Mouse (Mus musculus) lung, embryonic 15.5 days (tissue): ENCODE measurements around the gene Gm33543. TPM values are rescaled to one million over a fixed set of nuclear protein-coding genes. Genes with fewer than 3 reads are reported as not detected.
A peak's percentile ranks its signal among the peaks of the same experiment; 100 is the strongest.

Source experiments
- ATAC-seq: fragments of 200-750 bp; cut with Nextera tagmentation; 2 replicates; pipeline ENCODE4 v1.8.0; 2017; ENCODE audit warnings: moderate number of reproducible peaks, borderline replicate concordance; ENCODE audit not compliant: low FRiP score, low TSS enrichment; ENCODE audit errors: extremely low read depth
- H3K27ac ChIP-seq: fragments of 300-500 bp; sonication (generic); 2 replicates; pipeline ENCODE4 v1.5.1; 2015; ENCODE audit warnings: moderate library complexity, mild to moderate bottlenecking, inconsistent platforms
- H3K27me3 ChIP-seq: fragments of 300-500 bp; sonication (generic); 2 replicates; pipeline ENCODE4 v1.6.1; 2015; ENCODE audit warnings: inconsistent platforms
- H3K36me3 ChIP-seq: fragments of 300-500 bp; sonication (generic); 2 replicates; pipeline ENCODE4 v1.6.1; 2015; ENCODE audit warnings: inconsistent platforms
- H3K4me1 ChIP-seq: fragments of 300-500 bp; sonication (generic); 2 replicates; pipeline ENCODE4 v1.6.1; 2015; ENCODE audit warnings: inconsistent platforms
- H3K4me2 ChIP-seq: fragments of 300-500 bp; sonication (generic); 2 replicates; pipeline ENCODE4 v1.6.1; 2015; ENCODE audit warnings: inconsistent platforms, mild to moderate bottlenecking, moderate library complexity
- H3K4me3 ChIP-seq: fragments of 300-500 bp; sonication (generic); 2 replicates; pipeline ENCODE4 v1.5.1; 2015; ENCODE audit warnings: mild to moderate bottlenecking, inconsistent platforms
- H3K9ac ChIP-seq: fragments of 300-500 bp; sonication (generic); 2 replicates; pipeline ENCODE4 v1.6.1; 2015; ENCODE audit warnings: inconsistent platforms
- H3K9me3 ChIP-seq: fragments of 300-500 bp; sonication (generic); 2 replicates; pipeline ENCODE4 v1.6.1; 2016; ENCODE audit warnings: inconsistent platforms
- WGBS: fragments of 180-500 bp; shearing (Covaris S2); methylation state at CpG from one replicate; pipeline ENCODE4 v1.1.7; 2015; 5-methylcytosine and 5-hydroxymethylcytosine counted together
- polyA plus RNA-seq: library from polyadenylated mRNA; unstranded; fragments of >200 nt; fragmentation: Nextera tagmentation; extraction: Ambion mirVana; gene quantifications from 2 replicates; pipeline ENCODE4 v1.2.1, GENCODE M21; 2015

Gm33543 gene
- polyA plus RNA-seq, 1 experiment from 2014 or later, result not detected

DNA sequence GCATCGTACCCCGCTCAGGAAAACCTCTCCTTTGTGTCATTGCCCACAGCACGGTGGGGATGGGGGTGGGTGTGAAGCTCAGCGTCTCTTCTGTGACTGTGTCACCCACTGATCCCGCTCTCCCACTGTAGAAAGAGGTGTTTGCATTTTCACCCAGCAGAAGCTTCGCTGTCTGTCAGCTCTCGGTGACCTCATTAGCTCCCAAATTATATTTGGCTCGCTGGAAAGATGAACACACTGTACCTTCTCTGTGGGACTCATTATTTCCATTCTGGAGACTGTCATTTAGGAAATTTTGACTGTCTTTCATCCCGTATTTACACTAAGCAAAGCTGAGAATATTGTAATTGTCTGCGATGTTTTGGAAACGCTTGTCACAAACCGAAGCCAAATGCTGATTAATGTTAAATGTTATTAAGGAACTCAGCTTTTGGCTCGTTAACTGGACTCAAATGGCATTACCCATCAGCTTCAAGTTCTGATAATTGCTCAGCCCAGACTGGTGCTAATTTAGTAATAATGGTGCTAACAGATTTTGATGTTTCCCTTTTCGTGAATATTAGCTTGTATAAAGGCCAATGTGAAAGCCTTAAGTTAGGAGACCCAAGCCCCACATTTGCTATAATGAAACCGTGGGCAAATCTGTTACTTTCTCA is 51.8 kb downstream of the Gm33543 start:
- ATAC-seq, result no peak
- H3K4me3 ChIP-seq, result no peak overlapping the region
- no peak overlapping the region for H3K9ac ChIP-seq
- H3K27ac ChIP-seq, result no peak overlapping the region
- H3K4me1 ChIP-seq, result no peaks in the 10 kb centered on the region
- H3K4me2 ChIP-seq, result no peak overlapping the region
- H3K9me3 ChIP-seq, result no peaks in the 10 kb centered on the region
- no peaks in the 10 kb centered on the region for H3K27me3 ChIP-seq
- no peaks in the 10 kb centered on the region for H3K36me3 ChIP-seq
- 71% methylated on average over 15 of the region's 15 CpGs for WGBS

DNA sequence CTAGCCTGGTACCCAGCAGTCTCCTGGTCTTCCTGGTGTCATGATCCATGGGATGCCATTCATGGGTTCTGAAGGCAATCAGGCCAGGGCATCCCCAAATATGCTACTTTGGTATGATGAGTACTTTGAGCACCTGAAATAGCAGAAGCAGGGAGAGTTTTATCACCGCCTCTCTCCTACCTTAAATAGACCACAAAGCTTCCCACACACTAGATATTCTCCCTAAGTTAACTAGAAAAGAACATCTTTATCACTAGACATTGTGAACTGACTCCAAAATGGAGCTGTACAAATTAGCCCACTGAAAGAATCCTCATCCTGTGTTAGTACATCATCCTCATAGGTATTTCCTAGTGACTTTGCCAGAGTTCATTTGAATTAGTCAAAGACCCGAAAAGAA is 55.6 kb downstream of the Gm33543 start:
- Histone ChIP-seq H3K4me1 (peaks cover 6% of the 10 kb centered on the region; the same call in 1 of the 2 replicates), H3K4me2 (no peak overlapping the region), H3K4me3 (no peak overlapping the region), H3K9ac (no peak overlapping the region), H3K36me3 (no peaks in the 10 kb centered on the region), H3K9me3 (no peaks in the 10 kb centered on the region), H3K27me3 (no peaks in the 10 kb centered on the region), H3K27ac (no peak overlapping the region)
- WGBS, result 84% methylated on average over 2 of the region's 2 CpGs
- ATAC-seq, result no peak

DNA sequence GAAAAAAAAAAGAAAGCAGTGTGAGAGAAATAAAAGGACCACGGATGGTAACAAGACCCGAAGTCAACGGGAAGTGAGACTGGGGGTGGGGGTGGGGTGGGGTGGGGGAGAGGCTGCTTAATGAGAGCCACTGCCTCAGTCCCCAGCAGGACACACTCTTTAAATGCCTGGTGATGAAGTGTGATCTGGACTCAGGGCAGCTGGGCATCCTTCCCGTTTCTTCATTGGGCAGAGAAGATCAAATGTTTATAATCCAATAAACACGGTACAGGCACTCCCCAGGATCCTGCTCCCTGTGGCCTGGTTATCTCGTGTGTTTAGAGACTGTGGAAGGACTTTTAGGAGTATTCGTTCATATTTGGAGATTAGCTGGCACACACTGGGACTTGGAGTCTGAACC is 57.9 kb downstream of the Gm33543 start:
- peak; percentile 67; the same call in 1 of the 2 replicates for ATAC-seq
- Histone ChIP-seq H3K9ac (no peak overlapping the region), H3K27me3 (no peaks in the 10 kb centered on the region), H3K4me1 (peaks cover 8% of the 10 kb centered on the region; the same call in 1 of the 2 replicates), H3K27ac (no peak overlapping the region), H3K4me2 (no peak overlapping the region), H3K9me3 (no peaks in the 10 kb centered on the region), H3K4me3 (no peak overlapping the region), H3K36me3 (no peaks in the 10 kb centered on the region)
- 18% methylated on average over 7 of the region's 7 CpGs for WGBS

DNA sequence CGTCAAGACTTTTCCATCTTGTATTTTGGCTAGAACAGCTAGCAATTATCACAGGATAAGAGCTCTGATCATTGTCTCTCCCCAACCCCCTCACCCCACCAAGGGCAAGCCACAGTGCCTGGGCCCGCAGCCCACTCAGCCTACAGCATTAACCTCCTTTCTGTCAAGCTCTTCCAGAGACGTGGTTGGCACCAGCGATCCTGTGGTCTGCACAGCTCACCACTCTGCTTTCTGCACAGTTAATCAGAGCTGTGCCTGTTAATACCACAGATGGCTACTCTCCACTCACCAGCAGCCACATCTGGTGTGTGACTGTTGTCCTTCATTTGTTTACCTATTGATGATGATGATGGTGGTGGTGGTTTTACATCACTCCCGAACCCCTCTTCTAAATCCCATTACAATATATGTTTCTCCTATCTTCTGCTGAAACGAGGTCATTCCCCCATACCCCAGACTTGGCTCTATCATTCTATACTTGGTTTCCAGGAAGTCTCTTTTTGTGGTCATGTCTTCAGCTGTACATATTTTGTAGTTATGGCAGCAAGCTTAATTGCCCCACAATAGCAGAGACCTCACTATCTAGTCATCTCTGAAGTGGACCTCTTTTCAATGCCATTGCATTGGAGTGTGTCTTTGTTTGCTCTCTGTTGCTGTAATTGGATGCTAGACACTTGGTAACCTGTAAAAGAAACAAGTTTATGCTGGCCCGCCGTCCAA is 61.7 kb downstream of the Gm33543 start:
- Histone ChIP-seq H3K4me1 (peaks cover 8% of the 10 kb centered on the region; the same call in 1 of the 2 replicates), H3K9me3 (no peaks in the 10 kb centered on the region), H3K27me3 (no peaks in the 10 kb centered on the region), H3K9ac (no peak overlapping the region), H3K27ac (no peak overlapping the region), H3K4me2 (no peak overlapping the region), H3K4me3 (no peak overlapping the region), H3K36me3 (no peaks in the 10 kb centered on the region)
- ATAC-seq, result no peak
- 69% methylated on average over 8 of the region's 8 CpGs for WGBS

DNA sequence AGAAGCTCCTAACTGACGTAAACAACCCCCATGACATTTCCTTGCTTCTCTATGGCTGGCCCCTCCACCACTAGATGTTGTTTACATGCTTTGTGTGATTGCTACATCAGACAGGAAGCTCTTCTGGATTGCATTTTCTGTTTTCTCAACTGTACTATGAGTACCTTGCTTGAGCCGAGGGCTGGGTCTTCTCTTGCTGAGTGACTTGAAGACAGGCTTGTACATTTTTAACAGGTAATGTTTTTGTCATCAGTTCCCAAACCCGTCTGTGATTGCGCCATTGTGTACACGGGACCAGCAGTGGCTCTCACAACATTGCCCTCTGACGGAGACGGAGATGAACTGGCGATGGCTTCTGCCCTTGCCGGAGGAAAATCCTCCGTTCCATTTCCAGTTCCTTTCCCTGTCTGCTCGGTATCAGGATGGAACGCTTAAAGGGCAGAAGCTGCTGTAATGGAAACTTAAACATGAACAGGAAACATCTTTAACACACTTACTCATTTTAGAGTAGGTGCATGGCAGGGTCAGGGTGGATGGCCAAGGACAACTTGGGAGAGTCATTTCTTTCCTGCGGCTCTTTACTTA is 62.8 kb downstream of the Gm33543 start:
- Histone ChIP-seq H3K4me3 (no peak overlapping the region), H3K27ac (no peak overlapping the region), H3K9me3 (no peaks in the 10 kb centered on the region), H3K36me3 (no peaks in the 10 kb centered on the region), H3K4me1 (peaks cover 4% of the 10 kb centered on the region; the same call in 1 of the 2 replicates), H3K4me2 (peak overlapping the region; percentile 26), H3K9ac (no peak overlapping the region), H3K27me3 (no peaks in the 10 kb centered on the region)
- no peak for ATAC-seq
- WGBS, result 59% methylated on average over 13 of the region's 13 CpGs

DNA sequence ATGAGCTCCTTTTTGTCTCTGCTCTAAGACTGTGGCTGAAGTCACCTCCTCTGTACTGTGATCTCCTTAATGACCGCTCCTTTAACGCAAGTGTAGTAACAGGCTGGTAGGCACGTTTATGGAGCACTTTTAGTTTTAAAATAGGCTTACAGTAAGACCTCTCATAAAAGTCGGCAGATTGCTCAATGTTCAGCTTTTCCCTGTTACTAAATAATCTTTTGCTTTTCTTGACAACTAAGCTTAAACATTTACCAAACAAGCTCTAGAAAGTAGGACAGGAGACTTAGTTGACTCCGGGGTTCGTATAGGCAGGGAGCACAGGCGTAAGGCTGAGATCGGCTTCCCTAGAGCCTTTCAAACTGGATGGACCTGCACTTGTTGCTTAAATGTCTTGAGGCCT is 64.1 kb downstream of the Gm33543 start:
- Histone ChIP-seq H3K27me3 (no peaks in the 10 kb centered on the region), H3K4me2 (no peak overlapping the region), H3K4me1 (0 out of 2 replicates have a peak, but pooled peaks cover 2% of the 10 kb centered on the region), H3K9me3 (no peaks in the 10 kb centered on the region), H3K4me3 (no peak overlapping the region), H3K9ac (no peak overlapping the region), H3K27ac (no peak overlapping the region), H3K36me3 (no peaks in the 10 kb centered on the region)
- ATAC-seq, result no peak
- 76% methylated on average over 8 of the region's 8 CpGs for WGBS

DNA sequence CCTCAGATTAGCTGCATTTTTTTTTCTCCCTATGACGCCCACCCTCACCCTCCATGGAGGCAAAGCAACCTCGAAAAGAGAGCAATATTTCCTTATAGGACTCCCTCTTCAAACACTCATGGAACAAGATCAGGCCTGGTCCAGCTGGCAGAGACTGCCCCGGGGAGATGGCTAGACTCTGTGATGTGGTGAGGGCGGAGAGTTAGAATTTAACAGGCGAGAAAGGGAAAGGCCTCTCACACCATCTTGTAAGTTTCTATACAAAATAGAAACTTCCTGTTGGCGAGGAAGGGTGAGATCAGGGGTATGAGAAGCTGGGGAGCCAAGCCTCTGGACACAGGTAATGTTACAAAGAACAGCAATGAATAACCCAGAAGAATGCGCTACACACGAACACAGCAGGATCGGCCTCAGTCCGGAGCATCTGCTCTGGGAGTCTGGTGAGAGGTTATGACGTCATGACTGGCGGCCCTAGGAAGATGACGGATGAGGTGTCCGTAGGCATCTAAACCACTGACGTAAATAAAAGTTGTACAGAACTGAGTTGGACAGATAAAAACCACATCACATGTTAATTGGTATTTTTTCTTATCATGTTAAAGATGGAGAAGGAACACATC is 64.9 kb downstream of the Gm33543 start:
- 69% methylated on average over 15 of the region's 15 CpGs for WGBS
- Histone ChIP-seq H3K9ac (no peak overlapping the region), H3K27ac (no peak overlapping the region), H3K4me3 (no peak overlapping the region), H3K27me3 (no peaks in the 10 kb centered on the region), H3K9me3 (no peaks in the 10 kb centered on the region), H3K4me1 (0 out of 2 replicates have a peak, but pooled peaks cover 2% of the 10 kb centered on the region), H3K4me2 (no peak overlapping the region), H3K36me3 (no peaks in the 10 kb centered on the region)
- ATAC-seq, result no peak

DNA sequence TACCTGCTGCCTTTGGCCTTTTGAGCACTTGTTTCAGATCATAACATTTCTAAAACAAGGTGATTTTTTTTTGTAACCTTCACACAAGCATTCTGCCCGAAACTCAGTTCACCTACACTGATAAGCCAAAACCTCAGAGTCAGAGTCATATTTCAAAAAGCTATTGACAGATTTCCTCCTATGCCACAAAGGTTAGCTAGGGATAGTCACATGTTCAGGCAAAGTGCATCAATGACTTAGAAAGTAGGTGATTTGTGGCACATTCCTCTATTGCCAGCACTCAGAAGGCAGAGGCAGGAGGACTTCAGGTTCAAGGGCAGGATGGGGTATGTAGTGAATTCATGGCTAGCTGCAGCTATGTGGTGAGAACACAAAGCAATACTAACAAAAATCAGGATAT is 65.7 kb downstream of the Gm33543 start:
- H3K4me1 ChIP-seq, result 0 out of 2 replicates have a peak, but pooled peaks cover 2% of the 10 kb centered on the region
- no peaks in the 10 kb centered on the region for H3K36me3 ChIP-seq
- no peak for ATAC-seq
- no peak overlapping the region for H3K27ac ChIP-seq
- H3K9me3 ChIP-seq, result no peaks in the 10 kb centered on the region
- H3K4me3 ChIP-seq, result no peak overlapping the region
- no peaks in the 10 kb centered on the region for H3K27me3 ChIP-seq
- H3K9ac ChIP-seq, result no peak overlapping the region
- H3K4me2 ChIP-seq, result no peak overlapping the region
- WGBS, result 62% methylated on average over 1 of the region's 1 CpGs

DNA sequence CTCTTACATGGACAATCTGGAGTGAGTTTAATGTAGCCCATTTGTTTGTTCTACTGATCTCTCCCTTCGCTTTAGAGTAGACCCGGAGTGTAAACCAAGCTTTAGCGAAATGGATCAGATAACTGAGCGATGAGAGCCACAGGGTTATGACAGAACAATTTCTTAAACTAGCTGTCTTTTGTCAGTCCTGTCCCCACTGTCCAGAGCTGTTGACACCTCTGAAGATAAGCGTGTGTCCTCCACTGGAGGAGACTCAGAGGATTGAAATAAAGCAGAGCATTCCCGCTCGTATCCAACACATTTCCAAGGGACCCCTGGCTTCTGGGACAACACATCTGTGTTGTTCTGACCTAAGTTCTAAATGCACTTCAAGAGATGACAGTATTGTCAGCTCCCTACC is 67.9 kb downstream of the Gm33543 start:
- no peaks in the 10 kb centered on the region for H3K9me3 ChIP-seq
- no peak overlapping the region for H3K27ac ChIP-seq
- no peak for ATAC-seq
- no peak overlapping the region for H3K4me2 ChIP-seq
- H3K4me1 ChIP-seq, result no peaks in the 10 kb centered on the region
- no peak overlapping the region for H3K9ac ChIP-seq
- no peak overlapping the region for H3K4me3 ChIP-seq
- no peaks in the 10 kb centered on the region for H3K27me3 ChIP-seq
- H3K36me3 ChIP-seq, result no peaks in the 10 kb centered on the region
- 45% methylated on average over 7 of the region's 7 CpGs for WGBS

DNA sequence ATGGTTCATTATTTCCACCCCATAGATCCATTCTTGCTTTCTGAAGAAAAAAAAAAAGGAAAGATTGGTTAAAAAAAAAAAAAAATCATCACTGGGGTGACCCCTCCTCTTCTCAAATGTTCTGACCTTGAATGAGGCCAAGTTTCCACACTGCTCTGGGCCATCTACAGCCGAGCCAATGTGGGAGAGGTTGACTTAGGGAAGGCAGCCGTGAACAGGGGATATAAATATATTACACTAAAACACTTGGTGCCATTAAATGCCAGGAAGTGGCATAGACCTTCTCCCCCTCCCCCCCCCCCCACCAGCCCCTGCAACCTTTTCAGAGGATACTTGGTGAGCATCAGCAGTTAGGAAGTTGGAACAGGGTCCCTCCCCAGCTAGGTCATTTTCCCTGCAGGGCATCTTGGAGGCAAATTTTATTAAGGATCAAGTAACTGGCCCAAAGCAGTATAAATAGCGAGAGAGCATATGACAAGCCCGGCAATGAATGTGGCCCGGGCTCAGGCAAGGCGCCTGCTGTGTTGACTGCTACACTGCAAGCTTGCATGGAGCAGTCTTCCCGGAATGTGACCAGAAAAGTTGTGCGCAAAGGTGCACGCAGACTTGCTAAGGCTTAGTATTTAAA is 68.6 kb downstream of the Gm33543 start:
- no peaks in the 10 kb centered on the region for H3K9me3 ChIP-seq
- H3K27me3 ChIP-seq, result no peaks in the 10 kb centered on the region
- no peaks in the 10 kb centered on the region for H3K4me1 ChIP-seq
- no peak overlapping the region for H3K27ac ChIP-seq
- ATAC-seq, result no peak
- H3K4me3 ChIP-seq, result no peak overlapping the region
- no peak overlapping the region for H3K9ac ChIP-seq
- no peaks in the 10 kb centered on the region for H3K36me3 ChIP-seq
- 74% methylated on average over 9 of the region's 9 CpGs for WGBS
- H3K4me2 ChIP-seq, result no peak overlapping the region
